Mouse (Mus musculus) cerebellum, postnatal 36 days (tissue): ENCODE measurements around the gene Vps39.

Experiments
- DNase-seq, 2 experiments: peaks; one replicate each; pipeline ENCODE4 v3.0.0; 2021 to 2022; ENCODE audit warnings: mixed read lengths in 2 of 2

Gene Vps39

GRCm38 (mm10) chr2:120352682-120353646, at the start of gene Vps39:
Gene Vps39, minus strand, starts transcription at chr2:120353137.
- peak; percentile 82 to 83 for DNase-seq

GRCm38 (mm10) chr2:120397951-120398350, 45.0 kb upstream of the Vps39 start:
- no peak for DNase-seq

GRCm38 (mm10) chr2:120392406-120392805, 39.5 kb upstream of the Vps39 start:
- no peak for DNase-seq

GRCm38 (mm10) chr2:120390934-120391333, 38.0 kb upstream of the Vps39 start:
- no peak for DNase-seq

GRCm38 (mm10) chr2:120389376-120389775, 36.4 kb upstream of the Vps39 start:
- no peak for DNase-seq

GRCm38 (mm10) chr2:120387291-120387690, 34.4 kb upstream of the Vps39 start:
- DNase-seq = no peak

- DNase-seq = no peak
Measured at GRCm38 (mm10) chr2:120386264-120386663, 33.3 kb upstream of the Vps39 start.

- DNase-seq = peak; percentile 14 to 34
Measured at GRCm38 (mm10) chr2:120373858-120374257, 20.9 kb upstream of the Vps39 start.

- no peak for DNase-seq
Measured at GRCm38 (mm10) chr2:120367416-120368207, 14.7 kb upstream of the Vps39 start.

- DNase-seq = no peak
Measured at GRCm38 (mm10) chr2:120366501-120366900, 13.6 kb upstream of the Vps39 start.

- DNase-seq = no peak
Measured at GRCm38 (mm10) chr2:120360425-120360824, 7.5 kb upstream of the Vps39 start.

GRCm38 (mm10) chr2:120351321-120351720, 1.6 kb downstream of the Vps39 start:
- no peak for DNase-seq

- no peak for DNase-seq
Measured at GRCm38 (mm10) chr2:120348120-120348519, 4.8 kb downstream of the Vps39 start.

- peak; percentile 60 to 61 for DNase-seq
Measured at GRCm38 (mm10) chr2:120341741-120342140, 11.2 kb downstream of the Vps39 start.

GRCm38 (mm10) chr2:120337886-120338285, 15.1 kb downstream of the Vps39 start:
- no peak for DNase-seq

GRCm38 (mm10) chr2:120331575-120331974, 21.4 kb downstream of the Vps39 start:
- DNase-seq = no peak

- no peak for DNase-seq
Measured at GRCm38 (mm10) chr2:120315077-120315476, 37.9 kb downstream of the Vps39 start.

GRCm38 (mm10) chr2:120314487-120314886, 38.5 kb downstream of the Vps39 start:
- DNase-seq = no peak

GRCm38 (mm10) chr2:120313976-120314375, 39.0 kb downstream of the Vps39 start, which contains the start of gene Pla2g4f:
Gene Pla2g4f, minus strand, starts transcription at chr2:120314165.
- DNase-seq = peak in 1 of 2 experiments; percentile 7

GRCm38 (mm10) chr2:120312276-120312825, 40.6 kb downstream of the Vps39 start:
- no peak for DNase-seq

- DNase-seq = no peak
Measured at GRCm38 (mm10) chr2:120304113-120304512, 48.8 kb downstream of the Vps39 start.

GRCm38 (mm10) chr2:120301076-120301475, 51.9 kb downstream of the Vps39 start:
- no peak for DNase-seq

- DNase-seq = no peak
Measured at GRCm38 (mm10) chr2:120299866-120300265, 53.1 kb downstream of the Vps39 start.
